Mouse (Mus musculus): ENCODE data around the gene Nfkbiz. TPM values are rescaled to one million over a fixed set of nuclear protein-coding genes. Genes with fewer than 3 reads are reported as not detected.

Nfkbiz gene
- polyA plus RNA-seq (2012; rRNA removed) = 2.6 and 2.8 TPM in 2 replicates

DNA sequence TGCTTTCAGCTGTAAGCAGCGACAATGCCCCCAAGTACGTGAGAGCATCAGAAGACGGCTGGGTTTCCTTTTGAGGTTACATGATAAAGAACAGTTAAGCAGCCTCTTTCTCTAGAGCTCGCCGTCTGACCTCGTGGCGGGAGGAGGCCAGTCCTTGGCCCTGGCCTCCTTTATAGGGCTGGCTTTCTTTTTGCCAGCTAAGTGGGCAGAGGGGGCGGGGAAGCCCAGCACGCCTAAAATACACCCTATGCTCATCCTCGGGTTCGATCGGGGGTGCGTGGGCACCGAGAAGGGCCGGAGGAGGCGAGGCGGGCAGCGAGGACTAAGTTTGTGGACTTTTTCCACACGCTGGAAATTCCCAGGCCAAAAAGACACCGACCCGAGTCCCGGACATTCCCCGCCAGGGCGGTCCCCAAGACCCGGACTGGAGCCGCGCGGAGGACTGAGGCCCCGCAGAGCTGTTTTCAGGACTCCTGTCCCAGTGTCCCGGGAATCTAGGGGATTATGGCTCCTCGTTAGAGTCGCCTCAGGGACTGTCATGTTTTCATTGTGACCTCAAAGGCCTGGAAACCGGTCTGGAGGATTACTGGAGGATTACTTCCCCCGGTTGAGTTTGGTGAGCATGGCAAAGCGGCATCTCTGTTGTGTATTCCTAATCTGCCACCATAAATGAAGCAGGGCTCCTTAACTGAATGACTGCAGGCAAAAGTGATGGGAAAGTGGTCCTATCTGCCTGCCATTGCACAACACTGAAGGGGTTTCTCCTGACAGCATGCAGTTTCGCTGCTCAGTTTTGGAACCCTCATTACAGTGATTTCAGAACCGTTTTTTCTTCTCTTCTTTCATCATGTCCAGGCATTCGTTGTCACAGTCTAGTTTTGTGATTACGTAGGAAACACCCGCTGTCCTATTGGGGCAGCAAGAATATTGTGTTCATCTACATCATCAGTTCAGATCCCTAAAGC, at the start of gene Nfkbiz:
Gene Nfkbiz, minus strand, starts transcription at position 390 of the 965 bp plus-strand sequence.

Other genes starting within 250 kb of the Nfkbiz start
- gene Nxpe3, start 56.4 kb upstream of the Nfkbiz start, polyA plus RNA-seq (2012; rRNA removed) = 0.68 and 0.88 TPM in 2 replicates
- gene Cep97, start 96.0 kb upstream of the Nfkbiz start, polyA plus RNA-seq (2012; rRNA removed) = 2.1 and 2.8 TPM in 2 replicates
- gene Rpl24, start 127.4 kb upstream of the Nfkbiz start, polyA plus RNA-seq (2012; rRNA removed) = 500 and 567 TPM in 2 replicates
- 5.9 and 7.2 TPM in 2 replicates for gene Zbtb11, start 135.0 kb upstream of the Nfkbiz start, polyA plus RNA-seq (2012; rRNA removed)
- gene Pcnp, start 190.8 kb upstream of the Nfkbiz start, polyA plus RNA-seq (2012; rRNA removed) = 39.6 and 41.3 TPM in 2 replicates
- 7.7 TPM in 2 replicates for gene Trmt10c, start 198.9 kb upstream of the Nfkbiz start, polyA plus RNA-seq (2012; rRNA removed)
- gene Senp7, start 209.4 kb upstream of the Nfkbiz start, polyA plus RNA-seq (2012; rRNA removed) = 9.1 and 10.0 TPM in 2 replicates